Mouse (Mus musculus): ENCODE results near the gene Cfdp1.

The Cfdp1 gene

DNA sequence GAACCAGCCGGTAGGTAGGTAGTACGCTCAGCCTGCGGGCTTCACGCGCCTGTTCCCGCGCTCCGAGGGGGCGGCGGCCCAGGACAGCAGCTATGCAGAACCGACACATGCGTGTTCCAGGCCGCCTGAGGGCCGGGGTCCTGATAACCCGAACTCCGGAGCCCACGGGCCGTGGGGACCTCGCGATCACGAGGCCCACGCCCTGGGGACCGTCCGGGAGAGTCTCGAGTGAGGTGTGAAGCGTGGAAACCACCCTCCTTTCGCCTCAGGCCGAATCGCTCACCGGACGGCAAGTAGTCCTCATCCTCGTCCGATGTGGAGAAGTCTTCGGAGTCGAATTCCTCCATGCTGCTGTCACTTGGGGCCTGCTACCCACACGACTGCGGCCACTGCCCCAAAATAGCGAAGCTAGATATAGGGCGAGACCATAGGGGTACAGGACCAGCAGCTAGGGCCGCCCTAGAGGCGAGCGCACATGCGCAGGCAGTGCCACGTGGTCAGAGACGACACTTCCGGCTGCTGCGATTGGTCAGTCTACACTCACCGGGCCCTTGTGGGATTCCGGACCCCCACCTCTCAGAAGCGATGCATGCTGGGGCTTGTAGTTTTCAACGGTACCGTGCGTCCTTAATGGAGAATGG, at the start of gene Cfdp1:
Gene Cfdp1 (minus strand): TSS at position 431 of the 641 bp plus-strand sequence.
- peak; percentile 95 for DNase-seq

DNA sequence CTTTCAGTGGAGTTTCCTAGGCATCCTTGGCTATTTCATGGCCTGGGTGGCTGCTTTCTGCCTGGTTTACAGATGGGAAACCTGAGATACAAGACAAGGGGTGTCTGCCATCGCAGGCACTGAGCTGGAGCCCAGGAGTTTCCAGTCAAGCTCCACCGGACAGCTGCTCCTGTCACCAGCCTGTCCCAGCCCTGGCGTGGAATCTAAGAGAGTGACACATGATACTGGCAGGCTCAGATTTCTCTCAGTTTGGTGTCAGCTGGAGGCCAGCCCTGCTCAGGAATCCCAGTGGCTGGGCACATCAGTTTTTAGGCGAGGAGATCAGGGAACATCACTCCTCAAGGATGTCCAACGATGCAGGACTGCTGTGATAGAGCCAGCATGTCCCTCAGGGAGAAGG, 48.0 kb upstream of the Cfdp1 start:
- no peak for DNase-seq

DNA sequence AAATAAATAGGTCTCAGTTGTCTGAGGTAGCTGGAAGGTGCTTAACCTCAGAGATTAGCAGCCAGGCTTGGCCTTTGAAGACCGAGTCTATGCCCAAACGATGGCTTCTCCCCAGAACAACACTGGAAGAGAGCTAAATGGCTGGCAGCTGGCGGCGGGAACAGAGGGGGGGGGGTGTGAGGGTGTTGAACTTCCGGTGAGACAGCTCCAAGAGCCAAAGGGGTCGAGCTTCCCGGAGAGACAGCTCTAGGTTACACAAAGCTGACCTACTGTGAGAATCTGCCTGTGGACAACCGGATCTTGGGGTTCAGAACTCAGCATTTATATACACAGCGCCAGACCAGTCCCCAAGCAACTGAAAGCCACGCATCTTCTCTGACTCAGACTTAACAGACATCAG, 44.5 kb upstream of the Cfdp1 start:
- DNase-seq = no peak

DNA sequence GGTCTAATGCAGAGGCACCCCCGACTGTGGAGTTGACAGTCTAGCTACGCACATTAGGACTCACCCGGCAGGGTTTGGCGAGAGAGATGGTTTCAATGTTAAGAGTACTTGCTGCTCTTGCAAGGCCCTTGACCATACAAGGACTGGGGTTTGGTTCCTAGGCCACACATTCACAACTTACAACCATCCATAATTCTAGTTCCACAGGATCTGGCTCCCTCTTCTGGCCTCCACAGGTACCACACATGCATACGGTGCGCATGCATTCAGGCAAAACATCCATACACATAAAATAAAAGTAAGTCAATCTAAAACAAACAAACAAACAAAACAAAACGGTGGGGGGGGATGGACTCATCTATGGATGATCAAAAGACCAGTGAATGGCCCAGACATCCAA, 40.9 kb upstream of the Cfdp1 start:
- peak; percentile 28 for DNase-seq

DNA sequence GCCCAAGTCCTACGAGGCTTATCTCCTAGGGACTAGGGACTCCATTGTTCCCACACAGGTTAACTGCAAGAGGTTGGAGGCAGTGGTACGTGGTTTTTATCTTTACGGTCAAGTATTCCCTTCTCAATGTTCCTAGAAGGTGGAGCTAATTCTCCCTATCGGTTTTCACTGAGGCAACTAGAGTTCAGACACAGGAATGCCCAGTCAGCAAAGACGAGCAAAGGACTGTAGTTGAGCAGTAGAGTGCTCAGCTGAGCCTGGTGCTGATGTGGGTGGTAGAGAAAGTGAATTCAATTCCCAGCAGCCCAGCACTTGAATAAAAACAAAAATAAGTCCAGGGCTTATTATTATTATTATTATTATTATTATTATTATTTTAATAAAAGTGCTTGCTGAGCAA, 38.5 kb upstream of the Cfdp1 start:
- no peak for DNase-seq

DNA sequence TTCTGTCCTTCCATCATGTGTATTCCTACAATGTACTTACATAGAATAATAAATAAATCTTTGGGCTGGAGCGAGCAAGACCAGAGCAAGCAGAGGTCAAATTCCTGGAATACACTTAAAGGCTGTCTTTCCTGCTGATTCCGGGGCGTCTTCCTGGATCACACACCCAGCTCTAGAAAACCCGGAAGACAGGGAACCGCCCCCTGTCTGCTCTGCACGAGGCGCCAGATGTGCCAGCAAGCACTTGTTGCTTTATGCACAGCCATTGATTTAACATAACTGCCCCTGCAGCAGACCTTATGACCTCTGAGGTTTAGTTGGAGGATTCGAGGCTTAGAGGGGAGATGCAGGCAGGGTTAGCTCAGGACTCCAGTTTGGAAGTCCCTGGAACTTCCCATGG, 37.9 kb upstream of the Cfdp1 start:
- no peak for DNase-seq

DNA sequence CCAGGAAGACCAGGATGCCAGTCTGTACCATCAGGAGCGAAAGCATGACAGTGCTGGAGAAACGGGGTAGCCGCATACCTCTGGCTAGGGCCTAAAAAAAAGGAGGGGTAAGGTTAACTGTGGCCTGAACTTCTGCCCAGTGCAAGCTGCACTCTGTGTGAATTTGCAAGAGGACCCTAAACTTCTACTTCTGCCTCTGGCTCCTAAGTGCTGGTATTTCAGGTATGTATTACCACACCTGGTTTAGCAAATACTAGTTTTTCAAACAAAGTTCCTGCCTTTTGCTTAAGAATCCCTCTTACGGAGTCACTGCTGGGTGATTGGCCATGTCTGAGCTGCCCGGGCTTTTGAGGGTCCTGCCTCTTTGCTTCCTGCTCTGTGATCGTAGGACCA, 36.8 kb upstream of the Cfdp1 start:
- DNase-seq = no peak

DNA sequence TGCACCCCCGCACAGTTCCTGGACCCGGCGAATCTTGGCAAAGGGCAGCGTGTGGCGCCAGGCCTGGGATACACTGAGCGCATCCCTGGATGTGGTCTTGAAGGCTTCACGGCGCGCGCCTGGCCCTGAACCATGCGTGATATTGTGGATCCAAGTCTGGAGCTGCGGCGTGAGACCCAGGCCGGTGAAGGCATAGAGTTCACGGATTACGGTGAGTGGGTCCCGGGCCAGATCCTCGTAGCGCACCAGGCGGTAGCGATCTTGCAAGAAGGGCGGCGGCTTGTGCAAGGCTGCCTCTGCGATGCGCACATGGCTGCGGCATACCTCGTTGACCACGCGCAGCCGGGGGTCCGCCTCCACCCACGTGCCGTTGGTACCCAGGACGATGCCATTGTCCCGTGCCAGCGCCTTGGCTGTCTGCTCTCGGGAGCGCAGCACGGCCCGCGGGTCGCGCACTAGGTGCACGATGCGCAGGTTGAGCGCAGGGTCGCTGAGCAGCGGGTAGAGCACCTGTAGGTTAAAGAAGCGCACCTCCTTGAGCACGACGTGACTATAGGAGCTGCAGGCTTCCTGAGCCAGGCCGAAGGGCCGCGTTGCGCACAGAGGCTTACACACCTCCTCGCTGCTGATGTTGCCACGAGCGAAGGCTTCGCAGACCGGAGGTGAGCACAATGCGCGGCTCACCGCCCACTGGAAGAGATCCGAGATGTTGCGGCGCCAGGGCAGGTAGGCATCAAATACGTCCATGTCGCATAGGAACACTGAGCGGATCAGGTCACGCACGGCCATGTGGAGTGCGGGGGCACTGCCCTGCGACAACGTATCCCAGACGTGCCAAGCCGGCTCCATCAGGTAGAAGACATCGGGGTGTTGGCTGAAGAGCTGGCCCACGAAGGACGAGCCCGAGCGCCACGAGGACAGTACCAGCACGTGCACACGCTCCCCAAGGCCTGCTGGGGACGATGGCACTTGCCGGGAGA, 36.1 kb upstream of the Cfdp1 start:
- no peak for DNase-seq

DNA sequence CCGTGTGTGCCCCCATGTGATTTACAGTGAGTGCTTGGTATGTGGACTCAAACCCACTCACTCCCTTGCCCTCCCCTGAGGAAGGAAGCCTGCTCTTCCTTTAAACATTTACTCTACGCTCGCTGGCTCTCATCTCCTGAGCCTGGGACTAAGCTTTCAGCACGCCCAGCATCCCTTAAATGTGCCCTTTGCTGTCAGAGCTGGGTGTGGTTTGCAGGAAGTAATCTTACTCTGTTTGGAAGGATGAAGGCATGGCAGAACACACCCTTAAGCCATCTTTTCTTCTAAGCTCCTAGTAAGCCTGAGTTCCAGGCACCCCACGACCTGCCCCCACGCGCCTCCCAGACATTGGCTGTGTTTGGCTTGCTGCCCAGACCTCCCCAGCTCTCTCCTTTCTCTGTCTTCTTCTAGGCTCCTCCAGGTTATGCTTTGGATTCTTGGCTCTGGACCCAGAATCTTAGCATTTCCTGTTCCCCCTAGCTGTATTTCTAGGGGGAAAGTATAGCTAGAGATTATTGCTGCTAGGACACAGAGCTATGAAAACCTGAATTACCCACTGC, 34.1 kb upstream of the Cfdp1 start:
- no peak for DNase-seq

DNA sequence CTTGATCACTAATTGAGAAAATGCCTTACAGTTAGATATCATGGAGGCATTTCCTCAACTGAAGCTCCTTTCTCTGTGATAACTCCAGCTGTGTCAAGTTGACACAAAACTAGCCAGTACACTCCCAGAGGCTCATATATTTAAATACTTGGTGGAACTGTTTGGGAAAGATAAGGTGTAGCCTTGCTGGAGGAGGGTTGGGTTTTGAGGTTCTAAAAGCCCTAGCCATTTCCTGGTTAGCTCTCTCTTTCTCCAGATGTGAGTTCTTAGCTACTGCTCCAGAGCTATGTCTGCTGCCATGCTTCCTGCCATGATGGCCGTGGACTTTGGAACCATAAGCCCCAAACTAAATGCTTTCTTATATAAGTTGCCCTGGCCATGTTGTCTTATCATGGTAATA, 33.4 kb upstream of the Cfdp1 start:
- DNase-seq = no peak

DNA sequence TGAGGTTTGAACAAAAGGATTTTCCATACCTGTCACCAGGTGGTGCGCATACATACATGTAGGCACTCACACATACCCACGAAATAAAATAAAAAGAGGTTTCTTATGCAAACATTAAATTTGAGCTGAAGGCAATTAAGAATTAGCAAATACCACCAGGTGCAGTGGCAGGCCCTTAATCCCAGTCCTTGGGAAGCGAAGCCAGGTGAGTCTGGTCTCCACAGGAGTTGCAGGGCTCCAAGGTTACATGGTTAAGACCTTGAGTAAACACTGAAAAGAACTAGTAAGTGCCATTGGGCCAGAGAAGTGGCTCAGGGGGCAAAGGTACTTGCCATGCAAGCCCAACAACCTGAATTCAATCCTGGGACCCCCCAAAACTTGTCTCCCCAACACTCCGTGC, 29.5 kb upstream of the Cfdp1 start:
- DNase-seq = no peak

DNA sequence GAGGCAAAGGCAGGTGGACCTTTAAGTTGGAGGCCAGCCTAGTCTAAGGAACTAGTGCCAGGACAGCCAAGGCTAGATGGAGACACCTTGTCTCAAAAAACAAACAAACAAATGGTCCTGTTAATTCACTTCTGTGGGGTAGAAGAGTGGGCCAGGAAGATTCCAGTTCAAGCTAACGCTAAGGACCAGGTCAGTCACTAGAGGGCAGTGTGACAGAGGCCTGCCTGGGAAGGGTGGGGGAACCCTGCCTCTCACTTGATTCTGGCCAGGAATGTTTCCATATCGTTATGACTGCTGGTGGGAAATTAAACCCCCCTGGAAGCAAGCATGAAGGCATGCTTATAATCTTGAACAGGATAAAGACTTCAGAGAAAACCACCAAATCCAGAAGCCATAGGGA, 27.5 kb upstream of the Cfdp1 start:
- peak; percentile 71 for DNase-seq

DNA sequence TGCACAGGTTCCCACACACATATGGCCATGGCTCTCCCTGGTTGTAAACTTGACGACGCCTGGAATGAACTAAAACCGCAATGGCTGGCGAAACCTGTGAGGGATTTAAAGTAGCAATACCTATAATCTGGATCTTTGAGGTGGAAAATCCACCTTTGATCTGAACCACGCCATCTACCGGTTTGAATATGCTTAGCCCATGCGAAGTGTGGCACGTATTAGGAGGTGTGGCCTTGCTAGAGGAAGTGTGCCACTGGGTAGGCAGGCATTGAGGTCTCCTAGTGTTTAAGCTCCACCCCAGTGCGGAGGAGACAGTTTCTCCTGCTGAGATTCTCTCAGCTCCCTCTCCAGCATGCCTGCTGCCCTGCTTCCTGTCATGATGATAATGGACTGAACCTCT, 23.6 kb upstream of the Cfdp1 start:
- DNase-seq = no peak

DNA sequence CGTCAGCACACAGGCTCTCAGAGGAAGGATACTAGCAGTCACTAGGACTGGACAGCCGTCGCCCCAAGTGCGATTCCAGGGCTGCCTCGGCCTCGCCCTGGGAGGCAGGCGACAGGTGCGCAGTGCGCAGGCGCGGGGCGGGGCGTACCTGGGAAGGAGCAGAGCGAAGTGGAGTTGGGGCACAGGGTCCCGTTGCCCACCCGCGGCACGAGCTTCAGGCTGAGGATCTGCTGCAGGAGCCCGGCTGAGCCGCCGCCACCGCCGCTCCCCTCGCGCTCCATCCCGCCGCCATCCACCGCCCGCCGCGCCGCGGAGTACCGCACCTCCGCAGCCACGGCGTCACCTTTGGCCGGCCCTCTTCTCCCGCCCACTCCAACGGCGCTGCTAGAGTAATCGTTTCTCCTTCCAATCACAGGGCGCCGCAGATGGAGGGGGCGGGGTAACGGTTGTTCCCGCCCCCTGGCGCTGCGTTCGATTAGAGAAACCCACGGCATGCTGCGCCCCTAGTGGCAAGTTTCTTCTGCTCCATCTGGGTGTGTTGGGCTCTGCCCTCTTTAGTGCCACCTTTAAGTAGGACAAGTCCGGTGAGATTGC, 22.4 kb upstream of the Cfdp1 start, which contains the start of gene Tmem170:
Gene Tmem170 (minus strand): TSS at position 396 of the 594 bp plus-strand sequence.
- peak; percentile 98 for DNase-seq

DNA sequence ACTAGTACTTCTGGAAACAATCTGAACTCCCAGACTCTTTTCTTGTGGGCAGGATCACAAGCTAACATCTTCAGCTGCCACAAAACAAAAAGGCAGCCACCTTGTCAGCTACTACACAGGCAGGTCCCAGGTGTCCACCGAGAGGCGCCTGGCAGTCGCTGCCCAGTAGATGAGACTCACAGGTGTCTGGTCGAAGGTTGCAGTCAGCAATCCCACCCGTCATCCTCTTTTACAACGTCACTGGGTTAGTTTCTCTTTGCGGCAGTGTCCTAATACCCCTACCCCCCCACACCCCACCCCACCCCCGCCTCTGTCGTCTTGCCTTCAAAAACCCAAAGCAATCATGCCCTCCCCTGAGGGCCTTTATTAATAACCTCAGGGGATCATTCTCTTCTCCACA, 21.7 kb upstream of the Cfdp1 start:
- DNase-seq = peak; percentile 28

DNA sequence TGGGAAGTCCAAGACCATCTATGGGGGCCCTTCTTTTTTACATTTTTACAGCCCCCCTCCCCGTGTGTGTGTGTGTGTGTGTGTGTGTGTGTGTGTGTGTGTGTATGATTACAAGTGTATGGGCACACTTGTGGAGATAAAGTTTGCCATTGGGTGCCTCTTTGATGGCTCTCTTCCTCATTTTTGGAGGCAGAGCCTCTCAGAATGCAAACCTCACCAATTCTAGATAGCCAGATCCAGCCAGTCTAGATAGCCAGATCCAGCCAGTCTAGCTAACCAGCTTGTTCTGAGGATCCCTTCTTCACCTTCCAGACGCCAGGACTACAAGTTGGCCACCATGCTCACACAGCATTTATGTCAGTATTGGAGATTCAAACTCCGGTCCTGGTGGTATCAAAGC, 17.2 kb upstream of the Cfdp1 start:
- no peak for DNase-seq

DNA sequence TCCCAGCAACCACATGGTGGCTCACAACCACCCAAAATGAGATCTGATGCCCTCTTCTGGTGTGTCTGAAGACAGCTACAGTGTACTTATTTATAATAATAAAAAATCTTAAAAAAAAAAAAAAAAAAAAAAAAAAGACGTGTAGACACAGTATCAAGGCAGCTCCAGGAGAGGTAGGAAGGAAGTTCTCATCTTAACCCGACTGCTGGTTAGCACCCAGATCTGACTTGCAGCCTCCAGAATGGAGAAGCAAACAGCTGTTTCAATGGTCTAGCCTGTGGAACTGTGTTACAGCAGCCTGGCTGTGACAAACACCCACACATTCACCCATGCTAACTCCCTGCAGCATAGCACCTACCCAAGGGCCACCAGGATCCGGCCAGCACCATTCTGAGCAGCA, 16.3 kb upstream of the Cfdp1 start:
- no peak for DNase-seq

DNA sequence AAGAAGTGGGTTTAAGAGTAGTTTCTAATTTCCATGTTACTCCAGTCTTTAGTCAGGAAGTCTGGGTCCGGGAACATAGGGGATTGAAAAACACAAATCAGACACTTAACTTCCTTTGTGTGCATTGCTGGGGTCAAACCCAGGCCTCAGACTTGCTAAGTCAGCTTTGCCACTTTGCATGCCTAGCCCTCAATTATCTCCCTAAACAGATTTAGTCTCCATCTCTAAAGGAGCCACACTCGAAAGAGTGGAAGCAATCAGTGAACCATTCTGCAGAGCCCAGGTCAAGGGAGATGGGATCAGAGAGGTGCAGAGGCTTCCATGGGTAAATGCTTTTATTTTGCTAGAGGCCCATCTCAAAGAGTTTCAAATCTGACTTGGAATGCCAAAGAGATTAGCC, 14.6 kb upstream of the Cfdp1 start:
- no peak for DNase-seq

DNA sequence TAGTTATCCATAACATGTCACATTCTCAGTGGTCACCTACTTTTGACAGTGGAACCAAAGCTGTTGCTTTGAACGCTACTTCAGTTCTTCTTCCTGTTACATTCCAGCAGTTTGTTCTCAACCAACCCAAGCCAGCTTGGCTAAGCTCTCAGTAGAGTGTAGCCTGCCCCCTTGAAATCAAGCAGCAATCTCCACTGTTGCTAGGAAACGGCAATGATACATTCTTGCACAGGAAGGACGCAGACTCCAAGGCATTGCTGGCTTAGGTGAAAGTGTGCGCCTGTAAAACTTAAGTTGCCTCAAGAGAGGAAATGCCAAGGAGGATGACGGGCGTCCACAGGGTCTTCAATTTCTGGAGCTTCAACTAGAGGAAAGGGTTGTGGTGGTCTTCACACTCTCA, 11.8 kb upstream of the Cfdp1 start:
- no peak for DNase-seq

DNA sequence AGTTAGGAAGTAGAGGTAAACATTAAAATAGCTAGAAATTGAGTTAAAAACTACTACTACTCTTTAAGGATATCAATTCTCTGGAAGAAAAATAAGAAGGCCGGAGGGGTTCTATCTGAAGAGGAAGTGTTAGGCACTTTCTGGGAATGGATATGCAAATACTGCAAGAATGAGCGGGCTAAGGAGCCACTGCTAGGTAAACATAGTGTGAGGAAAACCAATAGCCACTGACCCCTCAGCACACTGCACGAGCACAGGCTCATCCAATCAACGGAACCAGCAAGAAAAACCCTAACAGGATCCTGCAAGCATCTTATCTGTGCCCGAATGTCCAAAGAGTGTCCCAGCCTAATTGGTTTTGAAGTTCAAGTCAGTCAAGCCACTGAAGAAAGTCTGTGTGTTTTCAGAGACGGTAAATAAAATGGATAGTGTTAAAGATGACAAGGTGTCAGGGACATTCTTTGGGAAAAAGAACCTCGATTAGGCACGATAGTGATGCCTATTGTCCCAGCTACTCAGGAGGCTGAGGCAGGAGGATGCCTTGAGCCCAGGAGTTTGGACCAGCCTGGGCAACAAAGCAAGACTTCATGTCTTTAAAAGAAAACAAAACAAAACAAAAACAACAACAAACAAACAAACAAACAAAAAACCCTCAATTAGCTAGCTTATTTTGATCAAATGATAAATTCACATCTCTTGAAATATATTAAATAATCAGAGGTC, 11.2 kb upstream of the Cfdp1 start:
- no peak for DNase-seq

DNA sequence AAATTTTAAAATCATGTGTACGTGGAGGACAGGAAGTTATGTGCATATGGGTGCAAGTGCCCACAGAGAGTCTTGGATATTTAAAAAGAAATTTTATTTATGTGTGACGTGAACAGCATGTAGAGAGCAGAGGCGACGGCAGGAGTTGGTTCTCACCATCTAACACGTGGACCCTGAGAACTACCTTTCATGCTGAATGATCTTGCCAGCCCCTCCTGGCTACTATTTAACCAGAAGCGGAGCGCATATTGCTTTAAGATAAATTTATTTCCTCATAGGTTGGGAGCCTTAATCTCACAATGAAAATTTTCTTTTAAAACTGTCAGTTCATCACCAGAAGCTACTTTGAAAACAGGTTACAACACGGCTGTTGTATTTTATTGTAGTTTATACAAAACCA, 10.6 kb upstream of the Cfdp1 start:
- DNase-seq = no peak

DNA sequence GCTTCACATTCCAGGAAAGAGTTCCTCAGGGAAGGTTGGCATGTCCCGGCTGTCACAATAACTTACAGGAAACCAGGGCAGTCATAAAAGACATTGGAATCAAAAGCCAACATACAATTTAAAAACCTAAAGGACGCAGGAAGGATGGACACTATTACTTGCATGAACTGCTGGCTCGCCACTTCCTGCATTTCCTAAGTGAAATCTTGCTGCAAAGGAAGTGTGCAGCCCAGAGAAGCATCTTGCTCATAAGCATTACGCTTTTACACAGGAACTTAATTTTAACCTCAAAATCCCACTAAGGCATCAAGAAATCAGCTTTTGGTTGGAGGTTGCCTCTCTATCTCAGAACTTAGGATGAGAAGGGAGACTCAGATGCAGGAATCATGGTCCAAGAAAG, 9.2 kb upstream of the Cfdp1 start:
- no peak for DNase-seq

DNA sequence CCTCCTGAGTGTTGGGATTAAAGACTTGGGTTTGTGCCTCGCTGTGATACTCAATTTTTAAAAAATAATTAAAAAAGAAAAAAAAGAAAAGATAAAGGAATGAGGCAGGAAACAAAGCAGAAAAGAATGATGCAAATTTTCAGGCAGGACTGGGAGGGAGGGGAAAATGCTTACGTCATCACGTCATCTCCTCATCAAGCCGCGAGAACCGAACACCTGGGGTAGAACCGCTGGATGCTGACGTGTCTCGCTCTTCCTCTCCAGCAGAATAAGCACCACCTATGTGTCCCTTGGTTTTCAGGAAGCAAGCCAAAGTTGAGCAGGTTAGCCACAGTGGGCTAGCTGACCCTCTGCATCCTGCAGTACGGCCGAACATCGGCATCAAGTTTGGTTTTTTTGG, 1.9 kb upstream of the Cfdp1 start:
- no peak for DNase-seq

All from thymus, postnatal 4 days (tissue).